Mouse (Mus musculus): ENCODE data around the gene Egln1. TPM values are rescaled to one million over a fixed set of nuclear protein-coding genes. Genes with fewer than 3 reads are reported as not detected.

The Egln1 gene
- polyA plus RNA-seq, 1 experiment from 2014 or later: 15.0 TPM

DNA sequence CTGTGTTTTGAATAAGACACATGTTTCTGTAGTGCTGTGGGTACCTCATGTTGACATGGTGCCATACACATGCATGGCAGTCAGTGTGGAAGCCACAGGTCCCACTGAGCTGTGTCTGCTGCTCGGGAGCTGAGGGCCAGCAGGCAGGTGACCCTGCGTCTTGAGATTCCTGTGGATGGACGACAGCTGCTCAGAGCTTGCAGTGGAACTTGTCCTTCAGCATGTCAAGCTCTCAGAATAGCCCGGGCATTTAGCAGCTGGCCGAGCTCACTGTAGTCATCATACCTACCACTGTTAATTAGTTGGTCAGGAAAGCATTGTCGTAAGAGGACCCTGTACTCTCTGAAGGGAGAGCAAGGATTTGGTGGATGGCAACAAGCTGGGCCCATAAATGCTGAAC lies 79.4 kb downstream of the Egln1 start:
- Histone ChIP-seq H3K4me1 (0 out of 2 replicates have a peak, but pooled peaks cover 3% of the 10 kb centered on the region), H3K27ac (no peak overlapping the region), H3K9ac (no peak overlapping the region), H3K4me2 (no peak overlapping the region), H3K4me3 (no peak overlapping the region), H3K36me3 (peaks cover 50% of the 10 kb centered on the region), H3K27me3 (no peaks in the 10 kb centered on the region), H3K9me3 (no peaks in the 10 kb centered on the region)
- no peak for ATAC-seq (ENCODE audit: insufficient number of reproducible peaks, insufficient read depth, low FRiP score, low TSS enrichment, low read depth)
- WGBS: 85% methylated on average over 6 of the region's 6 CpGs

DNA sequence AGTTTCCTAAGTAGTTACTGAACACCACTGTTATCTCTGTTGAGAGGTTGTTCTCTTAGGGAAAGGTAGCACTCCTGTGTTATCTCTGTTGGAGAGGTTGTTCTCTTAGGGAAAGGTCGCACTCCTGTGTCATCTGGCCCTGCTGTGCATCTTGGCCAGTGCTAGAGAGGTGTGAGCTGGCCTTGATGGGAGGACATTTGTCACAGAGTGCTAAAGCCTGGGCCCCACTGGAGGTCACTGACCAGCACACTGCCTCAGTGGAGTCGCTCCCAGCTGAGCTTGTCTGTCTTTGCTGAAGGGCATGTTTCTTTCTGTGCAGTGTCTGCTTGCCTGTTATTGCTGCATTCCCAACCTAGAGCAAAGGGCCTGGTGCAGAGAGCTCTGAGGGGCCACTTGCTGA lies 82.0 kb downstream of the Egln1 start:
- Histone ChIP-seq H3K9me3 (no peaks in the 10 kb centered on the region), H3K4me2 (no peak overlapping the region), H3K9ac (no peak overlapping the region), H3K36me3 (peaks cover 24% of the 10 kb centered on the region), H3K27ac (no peak overlapping the region), H3K4me1 (peaks cover 8% of the 10 kb centered on the region), H3K27me3 (no peaks in the 10 kb centered on the region), H3K4me3 (no peak overlapping the region)
- 88% methylated on average over 2 of the region's 2 CpGs for WGBS
- ATAC-seq (ENCODE audit: insufficient number of reproducible peaks, insufficient read depth, low FRiP score, low TSS enrichment, low read depth): no peak

- WGBS: 85% methylated on average over 3 of the region's 3 CpGs
- no peaks in the 10 kb centered on the region for H3K27me3 ChIP-seq
- no peak overlapping the region for H3K9ac ChIP-seq
Observed at GRCm38 (mm10) chr8:124866669-124867068, 82.5 kb downstream of the Egln1 start.

GRCm38 (mm10) chr8:124863729-124864128 lies 85.4 kb downstream of the Egln1 start:
- Histone ChIP-seq H3K27me3 (no peaks in the 10 kb centered on the region), H3K4me2 (peak overlapping the region; percentile 75), H3K36me3 (peaks cover 30% of the 10 kb centered on the region), H3K9me3 (no peaks in the 10 kb centered on the region), H3K4me1 (peaks cover 13% of the 10 kb centered on the region), H3K4me3 (peak overlapping the region; percentile 93), H3K9ac (peak overlapping the region; percentile 97), H3K27ac (peak overlapping the region; percentile 92; the same call in 1 of the 2 replicates)
- 11% methylated on average over 8 of the region's 8 CpGs for WGBS
- ATAC-seq (ENCODE audit: insufficient number of reproducible peaks, insufficient read depth, low FRiP score, low TSS enrichment, low read depth): no peak

More at GRCm38 (mm10) chr8:124866669-124867068, 82.5 kb downstream of the Egln1 start:
- no peak overlapping the region for H3K4me2 ChIP-seq
- H3K36me3 ChIP-seq: peaks cover 20% of the 10 kb centered on the region
- H3K9me3 ChIP-seq: no peaks in the 10 kb centered on the region
- ATAC-seq (ENCODE audit: insufficient number of reproducible peaks, insufficient read depth, low FRiP score, low TSS enrichment, low read depth): no peak
- no peak overlapping the region for H3K27ac ChIP-seq
- H3K4me1 ChIP-seq: peaks cover 11% of the 10 kb centered on the region
- no peak overlapping the region for H3K4me3 ChIP-seq

DNA sequence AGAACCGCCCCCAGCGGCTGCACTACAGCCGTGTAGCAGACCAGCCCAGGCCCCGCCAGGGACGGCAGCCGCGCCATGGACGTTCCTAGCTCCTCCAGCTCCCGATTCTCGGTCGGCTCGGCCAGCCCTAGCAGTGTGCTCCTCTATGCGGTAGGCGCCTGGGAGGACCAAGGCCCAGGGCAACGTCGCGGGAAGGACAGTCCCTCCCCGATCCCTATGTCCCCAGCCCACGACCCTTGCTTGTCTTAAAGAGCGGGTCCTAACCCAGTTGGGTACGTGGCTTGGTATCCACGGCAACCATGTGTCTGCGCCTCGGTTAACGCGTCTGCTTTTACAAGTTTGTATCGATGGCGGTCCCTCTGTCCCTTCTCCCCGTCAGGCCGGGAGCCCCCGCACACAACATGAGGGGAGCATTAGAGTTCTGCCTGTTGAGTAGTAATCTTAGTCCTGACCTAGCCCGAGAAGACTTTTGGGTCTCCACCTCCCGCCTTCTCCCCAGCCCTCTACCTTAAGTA lies 85.9 kb downstream of the Egln1 start:
- peak; percentile 75 for ATAC-seq (ENCODE audit: insufficient number of reproducible peaks, insufficient read depth, low FRiP score, low TSS enrichment, low read depth)
- H3K36me3 ChIP-seq: peaks cover 35% of the 10 kb centered on the region
- WGBS: under 1% methylated on average over 33 of the region's 33 CpGs

DNA sequence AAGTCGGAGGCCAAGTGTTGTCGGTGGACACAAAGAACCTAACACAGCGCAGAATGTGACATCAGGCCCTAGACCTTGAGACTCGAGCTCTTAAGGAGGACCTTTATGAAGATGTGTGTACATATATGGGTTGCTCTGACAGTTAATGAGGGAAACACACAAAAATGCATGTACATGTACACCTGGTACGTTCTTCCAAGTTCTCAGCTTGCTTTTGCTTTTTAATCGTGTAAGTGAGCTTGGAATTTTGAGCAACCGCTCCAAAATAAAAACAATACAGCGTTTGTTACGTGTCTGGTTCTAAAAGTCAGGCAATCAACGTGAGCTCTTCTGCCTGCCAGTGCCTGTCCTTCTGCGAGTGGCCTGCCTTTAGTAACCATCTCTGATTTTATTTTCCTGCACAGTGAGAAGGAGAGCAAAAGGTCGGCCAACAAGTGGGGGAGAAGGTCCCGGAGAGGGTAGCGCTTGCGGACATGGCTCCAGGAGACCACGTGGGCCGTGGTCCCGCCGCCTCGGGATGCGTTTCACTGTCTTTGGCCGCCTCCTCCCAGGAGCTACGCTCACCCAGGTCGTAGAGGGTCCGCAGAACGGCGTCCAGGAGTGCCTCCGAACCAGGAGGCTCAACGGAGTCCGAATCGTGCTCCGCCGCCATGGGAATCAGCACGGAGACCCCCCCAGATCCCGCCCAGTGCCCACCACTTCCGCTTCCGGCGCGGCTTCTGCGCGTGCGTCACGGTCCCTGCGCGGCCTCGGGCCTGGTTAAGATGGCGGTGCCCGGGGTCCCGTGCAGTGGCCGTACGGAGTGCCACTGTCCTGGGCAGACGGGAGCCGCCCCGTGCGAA lies 86.6 kb downstream of the Egln1 start, which contains the start of the genes Gnpat and 2810004N23Rik:
Gnpat (plus strand) TSS at position 713 of the 842 bp plus-strand sequence.
2810004N23Rik (minus strand) TSS at position 800 of the 842 bp plus-strand sequence.
- 1% methylated on average over 54 of the region's 55 CpGs for WGBS
- Histone ChIP-seq H3K4me3 (peak within 1 kb of the TSS; percentile 93), H3K9me3 (no peaks in the 10 kb centered on the region), H3K36me3 (peaks cover 41% of the 10 kb centered on the region), H3K4me2 (peak within 1 kb of the TSS; percentile 75), H3K9ac (peak within 1 kb of the TSS; percentile 97), H3K27ac (peak within 1 kb of the TSS; percentile 92), H3K27me3 (no peaks in the 10 kb centered on the region), H3K4me1 (peaks cover 13% of the 10 kb centered on the region)
- peak; percentile 95 for ATAC-seq (ENCODE audit: insufficient number of reproducible peaks, insufficient read depth, low FRiP score, low TSS enrichment, low read depth)

More for the DNA sequence above, 85.9 kb downstream of the Egln1 start:
- peak overlapping the region; percentile 92 for H3K27ac ChIP-seq
- H3K9me3 ChIP-seq: no peaks in the 10 kb centered on the region
- peak overlapping the region; percentile 93 for H3K4me3 ChIP-seq
- H3K4me1 ChIP-seq: peaks cover 13% of the 10 kb centered on the region
- H3K27me3 ChIP-seq: no peaks in the 10 kb centered on the region
- peak overlapping the region; percentile 97 for H3K9ac ChIP-seq
- peak overlapping the region; percentile 75 for H3K4me2 ChIP-seq

DNA sequence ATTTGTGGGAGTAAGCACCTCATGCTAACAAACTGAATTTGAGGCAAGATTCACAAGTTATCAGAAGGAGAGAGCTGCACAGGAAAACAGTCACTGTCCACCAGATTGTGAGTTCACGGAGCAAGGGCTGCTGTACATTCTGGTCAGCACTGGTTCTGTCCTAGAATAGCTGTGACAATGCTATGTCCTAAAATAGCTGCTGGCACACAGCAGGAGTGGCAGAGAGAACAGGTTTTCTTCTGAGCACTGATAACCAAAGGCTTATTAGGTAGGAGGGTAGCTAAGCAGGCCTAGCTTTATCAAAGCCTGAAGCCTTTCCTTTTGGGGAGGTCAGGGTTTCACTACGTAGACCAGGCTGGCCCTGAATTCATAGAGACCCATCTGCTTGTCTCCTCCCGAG lies 88.9 kb downstream of the Egln1 start:
- H3K9me3 ChIP-seq: peaks cover 8% of the 10 kb centered on the region; the same call in 1 of the 2 replicates
- H3K9ac ChIP-seq: no peak overlapping the region
- H3K4me1 ChIP-seq: peaks cover 13% of the 10 kb centered on the region
- H3K4me2 ChIP-seq: no peak overlapping the region
- H3K27me3 ChIP-seq: no peaks in the 10 kb centered on the region
- no peak for ATAC-seq (ENCODE audit: insufficient number of reproducible peaks, insufficient read depth, low FRiP score, low TSS enrichment, low read depth)
- H3K36me3 ChIP-seq: peaks cover 57% of the 10 kb centered on the region
- no peak overlapping the region for H3K27ac ChIP-seq
- 88% methylated on average over 3 of the region's 3 CpGs for WGBS
- no peak overlapping the region for H3K4me3 ChIP-seq

DNA sequence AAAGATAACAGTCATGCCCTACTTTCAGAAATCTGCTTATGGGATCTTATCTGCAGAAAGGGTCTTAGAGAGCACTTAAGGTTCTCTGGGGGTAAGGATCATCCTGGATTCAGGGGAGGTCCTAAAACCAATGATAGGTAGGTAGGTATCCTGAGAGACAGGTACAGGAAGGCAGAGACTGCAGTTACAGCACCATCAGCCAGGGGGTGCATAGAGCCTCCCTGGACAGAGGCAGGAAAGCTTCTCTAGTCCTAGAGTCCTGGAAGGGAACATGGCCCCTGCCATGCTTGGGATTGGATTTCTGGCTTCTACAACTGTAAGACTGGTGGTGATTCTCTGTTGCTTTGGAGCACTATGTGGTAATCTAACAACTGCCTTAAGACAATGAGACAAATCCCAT lies 89.7 kb downstream of the Egln1 start:
- Histone ChIP-seq H3K27ac (no peak overlapping the region), H3K27me3 (no peaks in the 10 kb centered on the region), H3K4me1 (peaks cover 10% of the 10 kb centered on the region), H3K4me3 (no peak overlapping the region), H3K9me3 (peaks cover 13% of the 10 kb centered on the region), H3K9ac (no peak overlapping the region), H3K36me3 (peaks cover 64% of the 10 kb centered on the region), H3K4me2 (no peak overlapping the region)
- no peak for ATAC-seq (ENCODE audit: insufficient number of reproducible peaks, insufficient read depth, low FRiP score, low TSS enrichment, low read depth)

Other genes with a start within 250 kb of the Egln1 start
- gene Ttc13, start 227.3 kb downstream of the Egln1 start, polyA plus RNA-seq (2015; fragmentation: Nextera tagmentation; extraction: Ambion mirVana): 39.5 and 39.6 TPM in 2 replicates
- gene Arv1, start 227.2 kb downstream of the Egln1 start, polyA plus RNA-seq (2015; fragmentation: Nextera tagmentation; extraction: Ambion mirVana): 27.0 and 30.1 TPM in 2 replicates
- gene Fam89a, start 197.5 kb downstream of the Egln1 start, polyA plus RNA-seq (2015; fragmentation: Nextera tagmentation; extraction: Ambion mirVana): 2.8 and 2.9 TPM in 2 replicates
- 0.18 and 0.19 TPM in 2 replicates for gene Trim67, start 156.2 kb downstream of the Egln1 start, polyA plus RNA-seq (2015; fragmentation: Nextera tagmentation; extraction: Ambion mirVana)
- 91.6 and 94.7 TPM in 2 replicates for gene Gnpat, start 86.3 kb downstream of the Egln1 start, polyA plus RNA-seq (2015; fragmentation: Nextera tagmentation; extraction: Ambion mirVana)
- gene 2810004N23Rik, start 86.2 kb downstream of the Egln1 start, polyA plus RNA-seq (2015; fragmentation: Nextera tagmentation; extraction: Ambion mirVana): 52.7 and 53.9 TPM in 2 replicates
- 9.4 and 9.9 TPM in 2 replicates for gene Exoc8, start 51.6 kb downstream of the Egln1 start, polyA plus RNA-seq (2015; fragmentation: Nextera tagmentation; extraction: Ambion mirVana)
- 10.4 and 10.7 TPM in 2 replicates for gene Sprtn, start 51.4 kb downstream of the Egln1 start, polyA plus RNA-seq (2015; fragmentation: Nextera tagmentation; extraction: Ambion mirVana)
- gene Tsnax, start 63.7 kb upstream of the Egln1 start, polyA plus RNA-seq (2015; fragmentation: Nextera tagmentation; extraction: Ambion mirVana): 136 and 149 TPM in 2 replicates
- gene Disc1, start 104.9 kb upstream of the Egln1 start, polyA plus RNA-seq (2015; fragmentation: Nextera tagmentation; extraction: Ambion mirVana): 3.0 and 3.3 TPM in 2 replicates

Data from embryonic facial prominence, embryonic 13.5 days (tissue).